Mouse (Mus musculus) cerebellum, adult 8-10 months (tissue): ENCODE measurements around the gene Zfp184.
A peak's percentile ranks its signal among the peaks of the same experiment; 100 is the strongest.

Experiments used
- DNase-seq: peaks from one replicate; pipeline ENCODE4 v3.0.0; 2022

The Zfp184 gene

DNA sequence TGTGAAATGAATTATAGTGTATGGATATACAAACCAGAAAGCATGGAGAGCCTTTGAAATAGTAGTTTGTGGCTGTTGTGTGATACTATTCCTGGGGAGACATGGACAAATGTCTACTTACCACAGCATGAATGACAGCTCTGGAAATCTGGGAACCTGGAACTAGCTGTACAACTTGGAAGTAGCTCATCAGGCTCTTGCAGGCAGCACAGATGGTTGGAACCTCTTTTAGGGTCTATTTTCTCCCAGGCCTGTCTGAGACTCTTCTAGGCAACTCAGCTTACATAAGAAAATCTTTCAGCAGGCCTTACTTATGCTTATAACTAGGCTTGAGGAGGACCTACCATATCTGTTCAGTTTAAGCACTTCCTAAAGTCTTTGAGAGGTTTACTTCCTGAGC lies 21.5 kb upstream of the Zfp184 start:
- no peak for DNase-seq

DNA sequence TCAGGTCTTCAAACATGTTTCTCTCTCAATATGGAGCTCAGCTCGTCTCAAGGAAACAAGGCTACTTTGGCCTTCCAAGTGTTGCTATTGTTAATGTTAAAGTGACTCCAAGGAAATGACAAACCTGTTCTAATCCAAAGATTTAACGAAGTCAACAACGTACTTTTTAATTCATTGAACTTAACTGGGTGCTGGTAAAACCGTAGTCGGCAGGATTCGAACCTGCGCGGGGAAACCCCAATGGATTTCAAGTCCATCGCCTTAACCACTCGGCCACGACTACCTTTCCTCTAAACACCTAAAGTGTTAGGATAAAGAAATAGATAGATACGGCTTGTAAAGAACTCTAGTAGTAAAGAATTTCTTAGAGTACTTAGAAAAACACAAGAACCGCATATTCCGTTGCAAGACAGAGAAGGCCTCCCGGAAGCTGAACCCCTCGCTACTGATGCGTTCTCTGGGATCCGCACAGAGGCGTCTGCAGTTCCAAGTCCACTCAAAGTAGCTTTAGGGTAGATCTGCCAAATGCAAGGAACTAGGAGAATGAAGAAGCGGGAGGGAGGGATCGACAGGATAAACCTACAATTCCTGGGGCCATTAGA lies 20.1 kb upstream of the Zfp184 start:
- DNase-seq = no peak

- no peak for DNase-seq
Observed at GRCm38 (mm10) chr13:21930981-21931380, 13.9 kb upstream of the Zfp184 start.

- no peak for DNase-seq
Observed at GRCm38 (mm10) chr13:21931740-21932139, 13.2 kb upstream of the Zfp184 start.

DNA sequence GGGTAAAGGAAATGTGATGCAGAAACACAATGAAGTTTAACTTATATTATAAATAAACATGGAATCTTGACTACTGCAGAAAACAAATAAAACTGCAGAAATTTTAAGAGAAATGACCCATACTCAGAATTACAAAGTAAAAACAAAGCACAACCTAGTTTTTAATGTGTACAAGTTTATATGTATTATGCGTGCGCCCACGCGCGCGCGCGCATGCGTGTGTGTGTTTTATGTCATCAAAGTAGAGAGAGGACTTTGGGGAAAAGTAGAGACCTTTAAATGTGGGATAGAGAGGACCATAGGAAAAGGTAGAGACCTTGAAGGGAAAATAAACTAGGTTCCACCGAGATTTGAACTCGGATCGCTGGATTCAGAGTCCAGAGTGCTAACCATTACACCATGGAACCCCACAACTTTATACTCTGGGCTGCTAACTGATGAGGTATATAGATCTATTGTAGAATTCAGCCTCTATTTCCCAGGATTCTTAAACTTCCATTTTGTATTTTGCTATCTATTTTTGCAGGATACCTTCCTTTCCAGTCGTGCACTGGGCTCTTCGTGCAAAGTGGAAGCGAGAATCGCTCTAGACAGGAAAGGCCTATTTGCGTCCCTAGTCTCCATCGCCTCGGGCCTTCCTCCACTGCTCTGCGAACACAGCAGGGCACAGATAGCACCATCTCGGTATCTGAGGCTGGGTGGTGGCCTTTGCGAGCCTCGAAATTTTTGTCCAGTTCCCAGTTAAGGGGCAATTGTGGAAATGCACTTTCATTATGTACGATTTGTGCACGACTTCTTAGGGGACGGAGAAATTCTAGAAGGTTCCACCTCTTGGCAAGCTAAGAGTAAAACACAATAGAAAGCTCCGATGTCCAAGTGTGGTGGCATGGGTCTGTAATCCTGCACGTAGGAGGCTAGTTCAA lies 11.0 kb upstream of the Zfp184 start:
- DNase-seq = no peak

DNA sequence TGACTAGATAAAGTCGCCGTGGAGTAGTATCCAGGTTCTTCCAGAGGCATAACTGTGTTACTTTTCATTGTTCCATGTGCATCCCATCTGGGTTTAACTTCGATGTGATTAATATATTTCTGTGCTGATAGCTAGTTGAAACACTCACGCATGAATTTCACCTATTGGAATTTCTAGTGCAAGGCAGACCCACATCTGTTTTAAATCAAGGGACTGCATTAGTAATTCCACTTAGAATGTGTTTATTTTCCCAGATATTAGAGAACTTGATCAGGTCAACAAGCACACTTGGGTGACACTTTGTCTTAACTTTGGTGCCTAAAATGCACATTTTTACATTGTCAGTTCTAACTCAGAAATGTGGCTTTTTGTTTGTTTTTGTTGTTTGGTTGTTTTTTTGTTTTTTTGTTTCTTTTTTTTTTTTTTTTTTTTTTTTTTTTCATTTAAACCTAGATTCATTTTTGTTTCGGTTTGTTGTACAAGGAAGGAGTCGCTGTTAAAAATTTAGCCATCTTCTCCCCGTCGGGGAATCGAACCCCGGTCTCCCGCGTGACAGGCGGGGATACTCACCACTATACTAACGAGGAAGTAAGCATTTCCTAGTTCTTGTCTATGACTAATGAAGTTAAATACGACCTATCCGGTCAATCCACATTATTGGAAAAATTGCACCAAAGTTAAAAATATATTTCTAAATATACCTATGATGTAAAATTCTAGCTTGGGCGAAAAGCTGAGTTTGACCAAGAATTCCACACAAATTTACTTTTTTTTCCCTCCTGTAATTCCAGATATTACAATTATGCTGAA lies 9.7 kb upstream of the Zfp184 start:
- DNase-seq = peak; percentile 35

GRCm38 (mm10) chr13:21935833-21936232 lies 9.1 kb upstream of the Zfp184 start:
- no peak for DNase-seq

DNA sequence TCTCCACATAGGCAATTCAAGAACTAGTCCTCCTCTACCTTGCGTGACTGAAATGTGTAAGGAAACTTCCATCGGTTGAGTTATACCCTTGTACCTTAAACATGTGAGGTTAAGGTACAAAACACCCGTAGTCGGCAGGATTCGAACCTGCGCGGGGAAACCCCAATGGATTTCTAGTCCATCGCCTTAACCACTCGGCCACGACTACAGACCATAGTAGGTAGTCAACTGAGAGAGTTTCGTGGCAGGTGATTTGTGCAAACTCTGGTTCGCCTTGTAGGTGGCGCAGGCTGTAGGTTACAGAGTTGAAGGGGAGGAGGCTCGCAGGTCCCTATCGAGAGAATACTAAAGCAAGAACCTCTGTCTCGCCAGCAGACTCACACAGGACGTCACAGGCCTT lies 7.9 kb upstream of the Zfp184 start:
- DNase-seq = no peak

DNA sequence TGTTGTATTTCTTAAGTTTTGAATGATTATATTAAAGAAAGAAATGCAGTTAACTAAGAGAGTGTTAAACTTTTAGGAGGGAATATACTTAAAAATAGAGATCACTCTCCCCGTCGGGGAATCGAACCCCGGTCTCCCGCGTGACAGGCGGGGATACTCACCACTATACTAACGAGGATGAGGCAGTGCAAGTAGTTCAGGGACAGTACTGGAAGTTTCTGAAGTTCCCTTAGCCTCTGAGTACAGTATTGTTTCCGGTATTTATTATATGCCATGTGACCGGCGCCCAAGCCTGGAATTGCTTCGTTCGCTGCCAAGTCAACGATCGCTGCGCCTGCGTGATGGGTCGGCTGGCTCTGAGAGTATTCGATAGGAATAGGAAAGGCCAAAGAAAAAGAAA lies 4.7 kb upstream of the Zfp184 start:
- DNase-seq = peak; percentile 82

GRCm38 (mm10) chr13:21940811-21941321 lies 4.0 kb upstream of the Zfp184 start:
- DNase-seq = peak; percentile 81

- DNase-seq = no peak
Observed at GRCm38 (mm10) chr13:21943644-21944043, 1.2 kb upstream of the Zfp184 start.

GRCm38 (mm10) chr13:21944592-21944925 lies 335 bp upstream of the Zfp184 start:
- DNase-seq = no peak

DNA sequence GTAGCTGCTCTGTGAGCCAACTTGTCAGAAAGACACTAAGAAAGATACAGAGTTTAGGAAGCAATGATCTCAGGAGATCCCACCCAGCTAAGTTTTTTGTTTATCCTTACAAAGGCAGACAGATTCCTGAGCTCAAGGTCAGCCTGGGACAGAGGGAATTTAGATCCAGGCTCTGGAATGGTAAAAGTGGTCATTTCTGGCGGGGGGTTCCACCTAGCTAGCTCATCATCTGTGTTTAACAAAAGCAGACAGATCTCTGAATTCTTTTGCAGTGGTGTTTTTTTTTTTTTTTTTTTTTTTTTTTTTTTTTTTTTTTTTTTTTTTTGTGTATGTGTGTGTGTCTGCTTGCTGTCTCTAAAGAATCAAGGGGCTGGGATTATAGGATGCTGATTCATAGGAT lies 24.4 kb downstream of the Zfp184 start:
- no peak for DNase-seq

DNA sequence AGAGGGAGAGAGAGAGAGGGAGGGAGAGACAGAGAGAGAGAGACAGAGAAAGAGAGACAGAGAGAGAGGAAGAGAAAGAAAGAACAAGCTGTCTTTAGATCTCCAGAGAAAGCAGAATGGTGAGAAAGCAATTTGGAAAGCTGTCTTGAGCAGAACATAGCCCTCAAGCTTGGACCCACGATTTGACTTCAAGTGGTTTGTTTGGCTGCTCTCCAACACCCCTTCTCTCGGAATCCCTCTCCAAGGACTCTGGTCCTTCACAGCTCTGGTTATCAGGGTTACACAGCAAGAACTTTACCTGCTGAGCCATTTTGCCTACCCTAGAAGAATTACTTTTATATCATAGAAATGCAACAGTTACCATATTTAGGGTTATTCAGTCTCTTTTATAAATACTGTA lies 24.9 kb downstream of the Zfp184 start:
- no peak for DNase-seq

GRCm38 (mm10) chr13:21971641-21972040 lies 26.7 kb downstream of the Zfp184 start:
- DNase-seq = no peak

- peak; percentile 93 for DNase-seq
Observed at GRCm38 (mm10) chr13:21974221-21974725, 29.4 kb downstream of the Zfp184 start.

GRCm38 (mm10) chr13:21974726-21975473 lies 30.0 kb downstream of the Zfp184 start:
- DNase-seq = peak; percentile 81

GRCm38 (mm10) chr13:21980981-21981802 lies 36.3 kb downstream of the Zfp184 start, which contains the start of gene Pom121l2:
Pom121l2 (plus strand) TSS chr13:21981194.
- DNase-seq = peak; percentile 49

DNA sequence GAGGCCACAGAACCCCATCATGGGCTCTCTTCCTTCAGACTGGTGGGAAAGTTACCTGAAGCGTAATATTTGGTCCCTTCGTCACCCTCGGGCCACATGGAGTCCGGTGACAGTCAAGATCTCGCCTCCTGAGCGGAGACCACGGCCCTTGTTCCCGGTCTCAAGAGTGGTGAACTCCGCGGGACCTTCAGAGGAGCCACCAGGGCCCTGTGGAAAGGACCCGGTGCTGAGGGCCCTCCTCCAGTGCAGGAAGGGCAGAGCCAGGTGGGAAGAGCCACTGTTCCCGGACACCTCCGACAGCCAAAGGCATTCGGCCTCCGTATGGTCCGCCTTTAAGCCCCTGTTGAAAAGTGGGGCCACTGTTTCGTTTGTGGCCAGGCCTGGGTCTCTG lies 36.9 kb downstream of the Zfp184 start:
- DNase-seq = no peak

DNA sequence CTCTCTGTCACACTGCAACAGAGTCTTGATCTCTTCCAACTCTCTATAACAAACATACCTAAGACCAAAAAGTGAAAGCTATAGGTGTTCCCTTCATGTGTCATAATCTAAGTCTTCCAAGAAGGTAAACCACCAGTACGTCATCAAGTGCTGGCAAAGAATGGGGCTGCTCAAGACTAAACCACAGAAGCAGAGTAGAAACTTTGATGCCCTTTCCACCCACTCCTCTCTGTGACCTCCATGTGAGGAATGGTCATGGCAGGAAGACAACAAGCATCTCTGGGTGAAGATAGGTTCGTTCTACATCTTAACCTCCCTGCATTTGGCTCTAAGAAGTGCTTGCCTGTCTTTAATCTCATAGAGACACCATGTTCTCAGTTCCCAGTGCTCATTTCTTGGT lies 39.6 kb downstream of the Zfp184 start:
- no peak for DNase-seq

DNA sequence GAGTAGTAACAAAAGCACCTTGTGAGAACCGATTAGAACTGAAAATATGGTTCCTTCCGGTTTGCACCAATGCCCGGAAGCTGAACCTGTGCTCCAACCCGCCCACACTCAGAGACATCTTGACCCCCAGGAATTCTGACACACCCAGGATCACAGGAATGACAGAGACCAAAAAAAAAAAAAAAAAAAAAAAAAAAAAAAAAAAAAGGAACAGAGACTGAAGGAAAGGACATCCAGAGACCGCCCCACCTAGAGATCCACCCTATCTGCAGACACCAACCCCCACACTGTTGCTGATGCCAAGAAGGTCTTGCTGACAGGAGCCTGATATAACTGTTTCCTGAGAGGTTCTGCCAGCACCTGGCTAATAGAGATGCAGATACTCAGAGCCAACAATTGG lies 47.7 kb downstream of the Zfp184 start:
- DNase-seq = no peak
